Mouse (Mus musculus): ENCODE measurements at regions not wholly inside any gene's neighbourhood (a gene's known extent, or its start where the extent isn't known, plus 50 kb on each side); places are given as distances from the start of the nearest gene placed in this dataset.

GRCm38 (mm10) chr14:107860895-107861294 is 1053.1 kb downstream of the Slitrk1 start:
- DNase-seq (ENCODE audit: low spot score), result no peak
- no peak overlapping the region for H3K9ac ChIP-seq (ENCODE audit: low read length)
- H3K4me2 ChIP-seq (ENCODE audit: low read depth, low read length, severe bottlenecking), result no peak overlapping the region
- no peaks in the 10 kb centered on the region for H3K9me3 ChIP-seq (ENCODE audit: control insufficient read depth, low read length)
- no peaks in the 10 kb centered on the region for H3K27me3 ChIP-seq (ENCODE audit: control insufficient read depth, insufficient read depth, low read length)
- H3K36me3 ChIP-seq (ENCODE audit: control insufficient read depth, insufficient read depth, low read length), result no peaks in the 10 kb centered on the region
- no peak overlapping the region for H3K4me3 ChIP-seq (ENCODE audit: low read depth, low read length)
- no peak for ATAC-seq (replicated peaks; ENCODE audit: low FRiP score)
- no peaks in the 10 kb centered on the region for H3K4me1 ChIP-seq (replicated peaks; ENCODE audit: control insufficient read depth, insufficient read depth, low read length)
- H3K27ac ChIP-seq (ENCODE audit: low read depth, low read length), result no peak overlapping the region

DNA sequence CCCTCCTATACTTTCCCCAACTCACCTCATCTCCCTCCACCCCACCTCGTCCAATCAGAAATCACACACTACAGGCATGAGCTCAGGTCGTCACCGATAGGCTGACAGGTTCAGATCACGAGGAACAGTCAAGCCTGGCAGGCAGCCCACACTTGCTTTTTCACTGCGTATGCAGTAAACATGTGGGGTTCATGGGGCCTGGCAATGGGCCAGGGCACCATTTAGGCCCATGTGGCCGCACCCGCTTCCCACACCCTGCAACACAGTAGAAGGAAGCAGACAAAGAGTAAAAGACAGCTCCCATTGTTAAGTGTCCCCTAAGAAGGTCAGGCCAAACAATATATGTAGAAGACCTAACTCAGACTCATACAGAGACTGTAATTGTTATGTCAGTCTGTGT is 1064.3 kb downstream of the Slitrk1 start:
- H3K36me3 ChIP-seq (ENCODE audit: control insufficient read depth, insufficient read depth, low read length), result no peaks in the 10 kb centered on the region
- no peaks in the 10 kb centered on the region for H3K27me3 ChIP-seq (ENCODE audit: control insufficient read depth, insufficient read depth, low read length)
- DNase-seq (ENCODE audit: low spot score) (no peak), ATAC-seq (replicated peaks; ENCODE audit: low FRiP score) (no peak; the same call in 1 of the 2 replicates)
- no peaks in the 10 kb centered on the region for H3K4me1 ChIP-seq (replicated peaks; ENCODE audit: control insufficient read depth, insufficient read depth, low read length)
- WGBS, result 90% methylated on average over 7 of the region's 7 CpGs
- H3K4me3 ChIP-seq (ENCODE audit: low read depth, low read length), result no peak overlapping the region
- no peaks in the 10 kb centered on the region for H3K9me3 ChIP-seq (ENCODE audit: control insufficient read depth, low read length)
- H3K9ac ChIP-seq (ENCODE audit: low read length), result no peak overlapping the region
- no peak overlapping the region for H3K4me2 ChIP-seq (ENCODE audit: low read depth, low read length, severe bottlenecking)
- H3K27ac ChIP-seq (ENCODE audit: low read depth, low read length), result no peak overlapping the region

GRCm38 (mm10) chr14:107845289-107846215 is 1068.4 kb downstream of the Slitrk1 start:
- Histone ChIP-seq H3K27ac (ENCODE audit: low read depth, low read length) (no peak overlapping the region), H3K27me3 (ENCODE audit: control insufficient read depth, insufficient read depth, low read length) (no peaks in the 10 kb centered on the region), H3K4me1 (replicated peaks; ENCODE audit: control insufficient read depth, insufficient read depth, low read length) (no peaks in the 10 kb centered on the region), H3K9ac (ENCODE audit: low read length) (no peak overlapping the region), H3K36me3 (ENCODE audit: control insufficient read depth, insufficient read depth, low read length) (no peaks in the 10 kb centered on the region), H3K9me3 (ENCODE audit: control insufficient read depth, low read length) (no peaks in the 10 kb centered on the region), H3K4me3 (ENCODE audit: low read depth, low read length) (no peak overlapping the region), H3K4me2 (ENCODE audit: low read depth, low read length, severe bottlenecking) (no peak overlapping the region)
- ATAC-seq (replicated peaks; ENCODE audit: low FRiP score) (peak; percentile 84), DNase-seq (ENCODE audit: low spot score) (no peak)
- WGBS, result 38% methylated on average over 3 of the region's 3 CpGs

- Histone ChIP-seq H3K9me3 (ENCODE audit: control insufficient read depth, low read length) (no peaks in the 10 kb centered on the region), H3K4me3 (ENCODE audit: low read depth, low read length) (no peak overlapping the region), H3K27ac (ENCODE audit: low read depth, low read length) (no peak overlapping the region), H3K4me2 (ENCODE audit: low read depth, low read length, severe bottlenecking) (no peak overlapping the region), H3K27me3 (ENCODE audit: control insufficient read depth, insufficient read depth, low read length) (no peaks in the 10 kb centered on the region), H3K4me1 (replicated peaks; ENCODE audit: control insufficient read depth, insufficient read depth, low read length) (no peaks in the 10 kb centered on the region), H3K36me3 (ENCODE audit: control insufficient read depth, insufficient read depth, low read length) (no peaks in the 10 kb centered on the region), H3K9ac (ENCODE audit: low read length) (no peak overlapping the region)
- DNase-seq (ENCODE audit: low spot score), result no peak
- no peak for ATAC-seq (replicated peaks; ENCODE audit: low FRiP score)
- 88% methylated on average over 2 of the region's 2 CpGs for WGBS
Measured at GRCm38 (mm10) chr14:107844533-107844932, 1069.4 kb downstream of the Slitrk1 start.

GRCm38 (mm10) chr14:107832976-107833375 is 1081.0 kb downstream of the Slitrk1 start:
- ATAC-seq (replicated peaks; ENCODE audit: low FRiP score), result no peak
- Histone ChIP-seq H3K4me3 (ENCODE audit: low read depth, low read length) (no peak overlapping the region), H3K9ac (ENCODE audit: low read length) (no peak overlapping the region), H3K9me3 (ENCODE audit: control insufficient read depth, low read length) (no peaks in the 10 kb centered on the region), H3K27ac (ENCODE audit: low read depth, low read length) (no peak overlapping the region), H3K4me2 (ENCODE audit: low read depth, low read length, severe bottlenecking) (no peak overlapping the region), H3K36me3 (ENCODE audit: control insufficient read depth, insufficient read depth, low read length) (no peaks in the 10 kb centered on the region), H3K4me1 (replicated peaks; ENCODE audit: control insufficient read depth, insufficient read depth, low read length) (no peaks in the 10 kb centered on the region), H3K27me3 (ENCODE audit: control insufficient read depth, insufficient read depth, low read length) (no peaks in the 10 kb centered on the region)
- 92% methylated on average over 1 of the region's 1 CpGs for WGBS
- DNase-seq (ENCODE audit: low spot score), result no peak

- Histone ChIP-seq H3K27me3 (ENCODE audit: control insufficient read depth, insufficient read depth, low read length) (no peaks in the 10 kb centered on the region), H3K27ac (ENCODE audit: low read depth, low read length) (no peak overlapping the region), H3K4me3 (ENCODE audit: low read depth, low read length) (no peak overlapping the region), H3K9ac (ENCODE audit: low read length) (no peak overlapping the region), H3K36me3 (ENCODE audit: control insufficient read depth, insufficient read depth, low read length) (no peaks in the 10 kb centered on the region), H3K4me2 (ENCODE audit: low read depth, low read length, severe bottlenecking) (no peak overlapping the region), H3K9me3 (ENCODE audit: control insufficient read depth, low read length) (no peaks in the 10 kb centered on the region), H3K4me1 (replicated peaks; ENCODE audit: control insufficient read depth, insufficient read depth, low read length) (no peaks in the 10 kb centered on the region)
- 85% methylated on average over 1 of the region's 1 CpGs for WGBS
- DNase-seq (ENCODE audit: low spot score), result no peak
- no peak for ATAC-seq (replicated peaks; ENCODE audit: low FRiP score)
Measured at GRCm38 (mm10) chr14:107785242-107785641, 1128.7 kb downstream of the Slitrk1 start.
